Mouse (Mus musculus) bone marrow, adult 2 months (tissue): ENCODE measurements at regions not wholly inside any gene's neighbourhood (a gene's known extent, or its start where the extent isn't known, plus 50 kb on each side); places are given as distances from the start of the nearest gene placed in this dataset.

Source experiments
- CTCF ChIP-seq: fragments of 200-500 bp; IDR thresholded peaks from 2 replicates; pipeline ENCODE4 v1.5.1; 2011; ENCODE audit warnings: low read length, control low read depth; ENCODE audit not compliant: control insufficient read depth, insufficient read depth
- POLR2A ChIP-seq: fragments of 200-500 bp; IDR thresholded peaks from 2 replicates; pipeline ENCODE4 v1.6.1; 2011; ENCODE audit warnings: low read depth, mild to moderate bottlenecking, control low read depth, low read length, borderline replicate concordance; ENCODE audit not compliant: control insufficient read depth

- TF ChIP-seq POLR2A, result no peak
- TF ChIP-seq CTCF, result no peak
Measured at GRCm38 (mm10) chr10:19281021-19281420, 75.3 kb upstream of the Olig3 start.
